Mouse (Mus musculus) cerebellum, adult 2 months (tissue): Measurements from ENCODE around the gene Adipoq.

ENCODE experiments used
- CTCF ChIP-seq: fragments of 200-500 bp; IDR thresholded peaks from 2 replicates; pipeline ENCODE4 v1.5.1; 2011; ENCODE audit warnings: low read depth, mild to moderate bottlenecking, control low read depth, low read length, moderate library complexity, borderline replicate concordance; ENCODE audit not compliant: insufficient read depth
- POLR2A ChIP-seq: fragments of 200-500 bp; IDR thresholded peaks from 2 replicates; pipeline ENCODE4 v1.6.1; 2011; ENCODE audit warnings: low read length, control low read depth, borderline replicate concordance; ENCODE audit not compliant: insufficient read depth

DNA sequence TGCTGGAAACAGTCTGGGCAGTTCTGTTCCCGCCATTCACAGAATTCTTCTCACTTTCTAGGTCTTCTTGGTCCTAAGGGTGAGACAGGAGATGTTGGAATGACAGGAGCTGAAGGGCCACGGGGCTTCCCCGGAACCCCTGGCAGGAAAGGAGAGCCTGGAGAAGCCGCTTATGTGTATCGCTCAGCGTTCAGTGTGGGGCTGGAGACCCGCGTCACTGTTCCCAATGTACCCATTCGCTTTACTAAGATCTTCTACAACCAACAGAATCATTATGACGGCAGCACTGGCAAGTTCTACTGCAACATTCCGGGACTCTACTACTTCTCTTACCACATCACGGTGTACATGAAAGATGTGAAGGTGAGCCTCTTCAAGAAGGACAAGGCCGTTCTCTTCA, 10.7 kb downstream of the Adipoq start:
- no peak for TF ChIP-seq CTCF
- no peak for TF ChIP-seq POLR2A
